Comparison of ENCODE assay signal across 11 mouse cellular contexts in genomic region chr6:83502656-83503055, GRCm38 (mm10). TPM values are rescaled to one million over a fixed set of nuclear protein-coding genes. Genes with fewer than 3 reads are reported as not detected.
DNase-seq lines count a peak whose midpoint lies in the region; ATAC-seq and TF ChIP-seq lines count a peak whose summit lies in the region.
"Had no signal": no experiment of that assay in that cellular context is flagged by ENCODE, and none has a peak within 500 bp of the region (broad histone marks: within the 10 kb centered on the region; RNA-seq: fewer than 3 reads in every experiment).

No protein-coding gene starts in this region.

- ATAC-seq in monocyte, adult 5-6 weeks (replicated peaks; ENCODE audit: insufficient number of reproducible peaks, low FRiP score, low TSS enrichment, poor library complexity, severe bottlenecking) = no peak
- no peak for ATAC-seq in heart, postnatal 0 days (ENCODE audit: insufficient read depth, low read depth)
- ATAC-seq in forebrain, embryonic 12.5 days (ENCODE audit: low FRiP score) = no peak
- ATAC-seq: liver, embryonic 12.5 days had no signal

- H3K27me3 ChIP-seq in heart, postnatal 0 days (ENCODE audit: control insufficient read depth, insufficient read depth, low read length) = no peaks in the 10 kb centered on the region
- H3K27me3 ChIP-seq in small intestine, adult 2 months (ENCODE audit: control insufficient read depth, insufficient read depth, low read length) = no peaks in the 10 kb centered on the region
- no peaks in the 10 kb centered on the region for H3K27me3 ChIP-seq in forebrain, embryonic 12.5 days
- H3K27me3 ChIP-seq: liver, embryonic 12.5 days had no signal

- no peak for TF ChIP-seq POLR2A in small intestine, adult 2 months (IDR thresholded peaks at IDR 0.05; ENCODE audit: low read depth, low read length)

- H3K9me3 ChIP-seq in heart, postnatal 0 days (replicated peaks; ENCODE audit: control insufficient read depth, low read length) = no peaks in the 10 kb centered on the region
- H3K9me3 ChIP-seq in forebrain, embryonic 12.5 days = no peaks in the 10 kb centered on the region
- H3K9me3 ChIP-seq: liver, embryonic 12.5 days had no signal

- peak overlapping the region; percentile 80 for H3K27ac ChIP-seq in gastrocnemius, adult 2 months
- peak overlapping the region; percentile 6; the same call in 1 of the 2 replicates for H3K27ac ChIP-seq in heart, postnatal 0 days (ENCODE audit: low read depth)
- H3K27ac ChIP-seq in small intestine, adult 2 months (ENCODE audit: insufficient read depth, low read depth, low read length) = peak overlapping the region; percentile 32
- H3K27ac ChIP-seq in forebrain, embryonic 12.5 days = no peak overlapping the region
- H3K27ac ChIP-seq: liver, embryonic 12.5 days had no signal

- intact Hi-C loops in gastrocnemius, adult 2 months (cut with DNase I) = loop anchor here (10.0 kb wide), 1 partner anchor 398 kb away; the partner anchor contains the start of genes Ccdc142, Gm42688 and Mrpl53

- TF ChIP-seq CTCF in gastrocnemius, adult 2 months (IDR thresholded peaks at IDR 0.05) = no peak
- no peak for TF ChIP-seq CTCF in heart, postnatal 0 days (IDR thresholded peaks at IDR 0.05; ENCODE audit: low read depth)
- no peak for TF ChIP-seq CTCF in small intestine, adult 2 months (IDR thresholded peaks at IDR 0.05; ENCODE audit: extremely low read depth, insufficient read length, insufficient replicate concordance, low read depth, low read length)

- no peak for TF ChIP-seq EP300 in heart, postnatal 0 days (IDR thresholded peaks at IDR 0.05; ENCODE audit: low read depth)

- no peak for DNase-seq in gastrocnemius, adult 2 months
- no peak for DNase-seq in gastrocnemius, postnatal 25 days
- DNase-seq in monocyte, adult 2 months (ENCODE audit: low read depth in 1 of 2, low spot score in 2 of 2) = peak; percentile 32 to 38
- DNase-seq in heart, postnatal 0 days (ENCODE audit: low spot score) = no peak
- DNase-seq in adipocyte (ENCODE audit: low spot score) = no peak
- DNase-seq: adrenal gland, adult 8-10 months; gastrocnemius, postnatal 14 days had no signal

- H3K4me1 ChIP-seq in heart, postnatal 0 days (ENCODE audit: control insufficient read depth, insufficient read depth) = peaks cover 18% of the 10 kb centered on the region
- peaks cover 5% of the 10 kb centered on the region; the same call in 1 of the 2 replicates for H3K4me1 ChIP-seq in small intestine, adult 2 months (ENCODE audit: control insufficient read depth, insufficient read depth, insufficient read length, low read length)
- peaks cover 15% of the 10 kb centered on the region for H3K4me1 ChIP-seq in forebrain, embryonic 12.5 days

- H3K9ac ChIP-seq in heart, postnatal 0 days (replicated peaks; ENCODE audit: low read depth, low read length) = no peak overlapping the region
- H3K9ac ChIP-seq in forebrain, embryonic 12.5 days = no peak overlapping the region
- H3K9ac ChIP-seq: liver, embryonic 12.5 days had no signal

- no peak overlapping the region for H3K4me2 ChIP-seq in heart, postnatal 0 days (ENCODE audit: low read depth, low read length)
- no peak overlapping the region for H3K4me2 ChIP-seq in forebrain, embryonic 12.5 days
- H3K4me2 ChIP-seq: liver, embryonic 12.5 days had no signal

- WGBS in heart, postnatal 0 days = 66% methylated on average over 3 of the region's 3 CpGs
- 73% methylated on average over 3 of the region's 3 CpGs for WGBS in small intestine, adult 2 months
- WGBS in forebrain, embryonic 12.5 days = 89% methylated on average over 3 of the region's 3 CpGs

- H3K36me3 ChIP-seq in heart, postnatal 0 days (replicated peaks; ENCODE audit: control insufficient read depth, insufficient read depth, low read length) = no peaks in the 10 kb centered on the region; the same call in 1 of the 2 replicates
- no peaks in the 10 kb centered on the region for H3K36me3 ChIP-seq in small intestine, adult 2 months (ENCODE audit: control insufficient read depth, insufficient read depth, low read length)
- peaks cover 16% of the 10 kb centered on the region; the same call in 1 of the 2 replicates for H3K36me3 ChIP-seq in forebrain, embryonic 12.5 days (replicated peaks)

- H3K4me3 ChIP-seq in gastrocnemius, adult 2 months = peak overlapping the region; percentile 11; the same call in 1 of the 2 replicates
- no peak overlapping the region for H3K4me3 ChIP-seq in heart, postnatal 0 days (ENCODE audit: low read depth, low read length)
- H3K4me3 ChIP-seq in small intestine, adult 2 months (ENCODE audit: low read depth, low read length) = no peak overlapping the region
- no peak overlapping the region for H3K4me3 ChIP-seq in forebrain, embryonic 12.5 days (replicated peaks)
- H3K4me3 ChIP-seq: liver, embryonic 12.5 days had no signal

RNA-seq across cellular contexts. Expression of gene Dguok, which starts 4.1 kb away (rescaled TPM):
- 10 to 100 TPM; 17.8 to 20.6 TPM for total RNA-seq in gastrocnemius, adult 2 months (2021)
- 10 to 100 TPM; 14.3 to 14.5 TPM for total RNA-seq in gastrocnemius, postnatal 25 days (2021)
- total RNA-seq in monocyte, adult 5-6 weeks (2017) = 32.4 to 79.2 TPM (median 44.1 TPM) in 3 replicates
- 21.4 and 25.2 TPM in 2 replicates for total RNA-seq in heart, postnatal 0 days (2014; rRNA removed; ENCODE audit: low replicate concordance)
- polyA plus RNA-seq in heart, postnatal 0 days (2015; fragmentation: Nextera tagmentation; extraction: Ambion mirVana) = 51.7 and 58.4 TPM in 2 replicates
- 12.4 and 19.7 TPM in 2 replicates for polyA plus RNA-seq in small intestine, adult 2 months (2012; rRNA removed)
- 56.3 and 64.7 TPM in 2 replicates for polyA plus RNA-seq in forebrain, embryonic 12.5 days (2016; fragmentation: Nextera tagmentation; extraction: Ambion mirVana)

RNA-seq across cellular contexts. Expression of gene Actg2, which starts 33.4 kb away (rescaled TPM):
- total RNA-seq in gastrocnemius, adult 2 months (2021) = under 1 TPM; 0.31 to 0.47 TPM
- 1 to 10 TPM in 1 of 2 experiments, under 1 TPM in 1; 0.72 to 5.6 TPM for total RNA-seq in gastrocnemius, postnatal 25 days (2021)
- 0.97 TPM in 1 of 3 replicates, not detected in the others for total RNA-seq in monocyte, adult 5-6 weeks (2017)
- 15.0 and 831 TPM in 2 replicates for total RNA-seq in heart, postnatal 0 days (2014; rRNA removed; ENCODE audit: low replicate concordance)
- 7.0 and 9.9 TPM in 2 replicates for polyA plus RNA-seq in heart, postnatal 0 days (2015; fragmentation: Nextera tagmentation; extraction: Ambion mirVana)
- 316 and 353 TPM in 2 replicates for polyA plus RNA-seq in small intestine, adult 2 months (2012; rRNA removed)
- 2.2 and 4.3 TPM in 2 replicates for polyA plus RNA-seq in forebrain, embryonic 12.5 days (2016; fragmentation: Nextera tagmentation; extraction: Ambion mirVana)

RNA-seq across cellular contexts. Expression of gene Tet3, which starts 43.8 kb away (rescaled TPM):
- total RNA-seq in gastrocnemius, adult 2 months (2021) = 10 to 100 TPM; 16.4 to 18.0 TPM
- 10 to 100 TPM; 22.2 to 29.7 TPM for total RNA-seq in gastrocnemius, postnatal 25 days (2021)
- 11.6 to 26.4 TPM (median 11.9 TPM) in 3 replicates for total RNA-seq in monocyte, adult 5-6 weeks (2017)
- total RNA-seq in heart, postnatal 0 days (2014; rRNA removed; ENCODE audit: low replicate concordance) = 14.1 and 17.3 TPM in 2 replicates
- 16.4 and 17.2 TPM in 2 replicates for polyA plus RNA-seq in heart, postnatal 0 days (2015; fragmentation: Nextera tagmentation; extraction: Ambion mirVana)
- 9.0 and 15.4 TPM in 2 replicates for polyA plus RNA-seq in small intestine, adult 2 months (2012; rRNA removed)
- 62.7 and 74.3 TPM in 2 replicates for polyA plus RNA-seq in forebrain, embryonic 12.5 days (2016; fragmentation: Nextera tagmentation; extraction: Ambion mirVana)

Comparison
In these comparisons a context has a peak if more than half of its experiments do, and no peak if none do; other contexts are left out.
1. DNase-seq: peak in monocyte, adult 2 months (2 of 2); none in gastrocnemius, adult 2 months (single experiment), gastrocnemius, postnatal 25 days (single experiment), heart, postnatal 0 days (single experiment) and adipocyte (single experiment).